Mouse (Mus musculus) limb, embryonic 13.5 days (tissue): ENCODE measurements around the gene Gsdme. TPM values are rescaled to one million over a fixed set of nuclear protein-coding genes. Genes with fewer than 3 reads are reported as not detected.

Source experiments
- ATAC-seq: fragments of 200-750 bp; cut with Nextera tagmentation; 2 replicates; pipeline ENCODE4 v1.8.0; 2017; ENCODE audit warnings: low read depth, moderate number of reproducible peaks, moderate TSS enrichment; ENCODE audit not compliant: low FRiP score
- H3K27ac ChIP-seq: fragments of 300-500 bp; sonication (generic); 2 replicates; pipeline ENCODE4 v1.5.1; 2015; ENCODE audit warnings: inconsistent platforms, mild to moderate bottlenecking, moderate library complexity
- H3K27me3 ChIP-seq: fragments of 300-500 bp; sonication (generic); 2 replicates; pipeline ENCODE4 v1.6.1; 2015; ENCODE audit warnings: mild to moderate bottlenecking, inconsistent platforms
- H3K36me3 ChIP-seq: fragments of 300-500 bp; sonication (generic); 2 replicates; pipeline ENCODE4 v1.6.1; 2015; ENCODE audit warnings: inconsistent platforms, mild to moderate bottlenecking, moderate library complexity
- H3K4me1 ChIP-seq: fragments of 300-500 bp; sonication (generic); 2 replicates; pipeline ENCODE4 v1.6.1; 2015; ENCODE audit warnings: inconsistent platforms
- H3K4me2 ChIP-seq: fragments of 300-500 bp; sonication (generic); replicated peaks from 2 replicates; pipeline ENCODE4 v1.6.1; 2015; ENCODE audit warnings: inconsistent platforms, mild to moderate bottlenecking, moderate library complexity
- H3K4me3 ChIP-seq: fragments of 300-500 bp; sonication (generic); 2 replicates; pipeline ENCODE4 v1.5.1; 2015; ENCODE audit warnings: moderate library complexity, mild to moderate bottlenecking, inconsistent platforms
- H3K9ac ChIP-seq: fragments of 300-500 bp; sonication (generic); 2 replicates; pipeline ENCODE4 v1.6.1; 2015; ENCODE audit warnings: mild to moderate bottlenecking, inconsistent platforms
- H3K9me3 ChIP-seq: fragments of 300-500 bp; sonication (generic); 2 replicates; pipeline ENCODE4 v1.6.1; 2016; ENCODE audit warnings: inconsistent platforms
- WGBS: fragments of 180-500 bp; shearing (Covaris S2); methylation state at CpG from one replicate; pipeline ENCODE4 v1.1.7; 2015; 5-methylcytosine and 5-hydroxymethylcytosine counted together
- polyA plus RNA-seq: library from polyadenylated mRNA; unstranded; fragments of >200 nt; fragmentation: Nextera tagmentation; extraction: Ambion mirVana; gene quantifications from 2 replicates; pipeline ENCODE4 v1.2.1, GENCODE M21; 2015

Gene Gsdme
- polyA plus RNA-seq, 1 experiment from 2014 or later, result 51.0 TPM

DNA sequence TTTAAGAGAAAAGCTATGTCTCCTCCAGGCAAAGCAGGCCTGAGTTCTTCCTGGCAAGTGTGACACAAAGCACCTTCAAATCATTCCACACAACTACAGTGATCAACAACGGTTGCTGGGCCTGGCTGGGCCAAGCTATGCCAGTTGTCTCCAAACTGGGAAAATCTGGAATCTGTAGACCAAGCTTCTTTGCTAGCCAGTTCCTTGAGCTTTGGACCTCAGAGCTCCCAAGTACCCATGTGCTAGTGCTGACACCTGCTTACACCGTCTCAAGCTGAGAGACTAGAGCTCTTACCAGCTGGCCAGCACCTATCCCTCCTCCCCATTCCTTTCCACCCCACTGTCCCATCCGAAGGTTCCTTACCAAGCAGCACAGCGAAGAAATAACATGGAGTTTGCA is 47.7 kb downstream of the Gsdme start:
- Histone ChIP-seq H3K9me3 (no peaks in the 10 kb centered on the region), H3K27me3 (no peaks in the 10 kb centered on the region), H3K36me3 (no peaks in the 10 kb centered on the region), H3K4me2 (no peak overlapping the region), H3K27ac (no peak overlapping the region), H3K9ac (no peak overlapping the region), H3K4me3 (no peak overlapping the region), H3K4me1 (0 out of 2 replicates have a peak, but pooled peaks cover 5% of the 10 kb centered on the region)
- WGBS, result 83% methylated on average over 4 of the region's 4 CpGs
- ATAC-seq, result no peak

DNA sequence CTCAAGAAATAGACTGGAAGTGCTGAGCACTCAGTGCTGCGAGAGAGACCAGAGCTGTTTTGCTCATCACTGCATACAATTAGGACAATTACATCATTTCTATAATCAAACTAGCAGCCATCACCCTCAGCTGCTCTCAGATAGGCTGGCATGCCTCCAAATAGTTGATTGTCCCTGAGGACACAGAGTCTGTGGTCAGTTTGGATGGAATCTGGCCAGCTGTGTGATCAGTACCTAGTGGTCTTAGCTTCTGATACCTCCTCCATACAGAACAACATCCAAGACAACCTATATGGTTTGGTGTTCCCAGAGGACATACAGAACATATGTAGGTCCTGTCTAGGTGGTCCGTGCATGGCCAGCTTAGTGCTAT is 48.3 kb downstream of the Gsdme start:
- no peak overlapping the region for H3K4me2 ChIP-seq
- no peak overlapping the region for H3K4me3 ChIP-seq
- no peaks in the 10 kb centered on the region for H3K36me3 ChIP-seq
- H3K4me1 ChIP-seq, result 0 out of 2 replicates have a peak, but pooled peaks cover 5% of the 10 kb centered on the region
- 74% methylated on average over 2 of the region's 2 CpGs for WGBS
- ATAC-seq, result no peak
- no peaks in the 10 kb centered on the region for H3K27me3 ChIP-seq
- H3K9me3 ChIP-seq, result no peaks in the 10 kb centered on the region
- no peak overlapping the region for H3K9ac ChIP-seq
- no peak overlapping the region for H3K27ac ChIP-seq

DNA sequence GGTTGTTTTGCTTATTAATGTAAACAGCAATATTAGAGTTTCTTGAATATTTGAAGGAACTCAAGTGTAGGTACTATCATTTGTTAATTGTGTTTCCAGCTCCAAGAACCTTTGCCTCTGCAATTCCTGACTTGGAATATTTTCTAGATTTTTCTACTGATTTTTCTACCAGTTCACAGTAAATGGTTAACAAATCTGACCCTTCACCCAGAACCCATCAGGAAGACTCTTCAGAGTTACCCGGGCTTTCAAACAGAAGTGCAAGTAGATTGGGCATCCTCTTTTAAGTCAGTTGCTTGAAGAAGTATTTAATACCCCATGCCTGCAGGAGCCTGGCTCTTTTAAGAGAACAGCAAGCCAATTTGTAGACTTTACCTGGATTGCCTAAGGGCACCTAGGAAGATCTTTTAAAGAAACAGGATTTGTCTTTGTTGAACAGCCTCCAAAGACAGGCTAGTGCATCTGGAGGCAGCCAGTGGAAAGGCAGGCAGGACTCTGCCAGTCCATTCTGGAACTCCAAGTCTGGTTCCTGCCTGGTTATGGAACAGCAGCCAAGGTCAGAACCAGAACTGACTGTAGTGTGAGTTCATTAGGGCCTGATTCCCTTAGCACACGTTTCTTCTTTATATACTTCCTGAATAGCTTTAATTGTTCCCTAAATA is 48.8 kb downstream of the Gsdme start:
- no peak for ATAC-seq
- no peak overlapping the region for H3K4me3 ChIP-seq
- no peak overlapping the region for H3K9ac ChIP-seq
- no peaks in the 10 kb centered on the region for H3K36me3 ChIP-seq
- H3K27me3 ChIP-seq, result no peaks in the 10 kb centered on the region
- H3K4me2 ChIP-seq, result no peak overlapping the region
- WGBS, result 41% methylated on average over 2 of the region's 2 CpGs
- H3K27ac ChIP-seq, result no peak overlapping the region
- H3K4me1 ChIP-seq, result 0 out of 2 replicates have a peak, but pooled peaks cover 5% of the 10 kb centered on the region
- no peaks in the 10 kb centered on the region for H3K9me3 ChIP-seq

DNA sequence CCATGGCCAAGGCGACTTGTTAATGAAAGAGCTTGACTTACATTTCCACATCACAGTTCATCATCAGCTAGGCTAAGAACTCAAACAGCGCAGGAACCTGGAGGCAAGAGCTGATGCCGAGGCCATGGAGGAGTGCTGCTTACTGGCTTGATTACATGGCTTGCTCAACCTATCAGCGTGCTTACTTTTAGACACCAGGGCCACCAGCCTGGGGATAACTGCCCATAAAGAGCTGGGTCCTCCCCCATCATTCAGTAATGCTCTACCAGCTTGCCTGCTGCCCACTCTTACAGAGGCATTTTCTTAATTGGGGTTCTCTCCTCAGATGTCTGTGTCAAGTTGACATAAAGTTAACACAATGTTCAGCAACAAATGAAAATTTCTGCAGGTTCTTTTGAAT is 58.6 kb downstream of the Gsdme start:
- no peaks in the 10 kb centered on the region for H3K9me3 ChIP-seq
- ATAC-seq, result no peak
- WGBS, result 74% methylated on average over 4 of the region's 4 CpGs
- peaks cover 3% of the 10 kb centered on the region; the same call in 1 of the 2 replicates for H3K36me3 ChIP-seq
- H3K27ac ChIP-seq, result no peak overlapping the region
- H3K4me2 ChIP-seq, result no peak overlapping the region
- no peak overlapping the region for H3K4me3 ChIP-seq
- no peak overlapping the region for H3K9ac ChIP-seq
- peaks cover 35% of the 10 kb centered on the region for H3K4me1 ChIP-seq
- no peaks in the 10 kb centered on the region for H3K27me3 ChIP-seq

DNA sequence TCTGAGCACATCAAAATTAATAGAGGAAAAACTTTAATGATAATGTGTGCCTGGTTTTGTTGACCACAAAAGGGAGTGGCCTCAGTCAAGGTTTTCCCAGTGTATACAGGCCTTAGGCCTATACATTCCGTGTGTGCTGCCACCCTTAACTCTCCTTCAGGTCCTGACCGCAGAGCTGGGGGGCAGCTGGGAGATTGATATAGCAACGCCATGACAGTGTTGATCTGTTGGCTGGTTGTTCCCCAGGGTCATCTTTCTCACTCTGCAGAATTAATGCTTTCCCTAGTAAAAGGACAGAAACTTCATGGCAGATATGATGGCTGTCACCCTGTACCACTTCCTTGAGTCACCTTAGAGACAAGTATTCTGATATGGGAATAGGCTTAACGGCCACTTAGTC is 59.3 kb downstream of the Gsdme start:
- Histone ChIP-seq H3K9me3 (no peaks in the 10 kb centered on the region), H3K27me3 (no peaks in the 10 kb centered on the region), H3K4me1 (peaks cover 35% of the 10 kb centered on the region), H3K27ac (no peak overlapping the region), H3K36me3 (peaks cover 3% of the 10 kb centered on the region; the same call in 1 of the 2 replicates), H3K9ac (no peak overlapping the region), H3K4me2 (no peak overlapping the region), H3K4me3 (no peak overlapping the region)
- WGBS, result 90% methylated on average over 4 of the region's 4 CpGs
- no peak for ATAC-seq

DNA sequence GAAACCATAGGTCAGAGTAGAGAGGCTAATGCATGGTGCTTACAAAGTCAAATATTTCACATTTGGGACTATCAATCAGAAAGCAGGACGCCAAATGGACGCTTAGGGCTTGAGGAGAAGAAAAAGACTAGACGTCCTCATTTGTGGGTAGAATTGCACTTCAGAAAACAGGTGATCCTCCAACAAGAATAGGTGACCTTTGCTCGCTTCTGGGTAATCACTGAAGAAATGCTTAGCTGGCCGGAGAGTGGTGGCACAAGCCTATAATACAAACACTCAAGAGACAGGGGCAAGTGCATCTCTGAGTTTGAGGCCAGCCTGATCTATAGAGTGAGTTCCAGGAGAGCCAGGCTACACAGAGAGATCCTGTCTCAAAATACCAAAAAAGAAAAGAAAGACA is 69.8 kb downstream of the Gsdme start:
- 84% methylated on average over 5 of the region's 5 CpGs for WGBS
- H3K27ac ChIP-seq, result no peak overlapping the region

DNA sequence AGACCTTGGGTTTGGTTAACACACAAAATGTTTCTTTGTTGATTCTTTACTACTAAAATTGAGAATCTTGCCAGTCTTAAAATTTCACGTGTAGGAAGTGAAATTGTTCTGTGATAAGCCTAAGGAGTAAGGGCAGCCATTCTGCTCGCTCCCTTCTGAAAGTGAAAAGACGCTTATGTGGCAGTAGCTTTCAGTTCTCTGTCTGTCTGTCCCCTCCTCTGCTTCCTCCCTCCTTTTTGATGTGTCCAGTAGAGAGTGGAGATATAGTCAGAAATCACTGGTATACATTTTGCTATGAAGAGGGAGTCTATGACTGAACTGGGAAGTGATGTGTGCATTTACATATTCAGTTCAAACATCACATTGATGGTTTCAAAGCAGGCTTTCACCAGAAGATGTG is 70.8 kb downstream of the Gsdme start:
- H3K4me1 ChIP-seq, result 0 out of 2 replicates have a peak, but pooled peaks cover 2% of the 10 kb centered on the region
- H3K4me3 ChIP-seq, result no peak overlapping the region
- no peak overlapping the region for H3K27ac ChIP-seq
- no peak for ATAC-seq
- H3K9me3 ChIP-seq, result no peaks in the 10 kb centered on the region
- H3K36me3 ChIP-seq, result peaks cover 33% of the 10 kb centered on the region
- H3K4me2 ChIP-seq, result no peak overlapping the region
- no peaks in the 10 kb centered on the region for H3K27me3 ChIP-seq
- no peak overlapping the region for H3K9ac ChIP-seq
- WGBS, result 86% methylated on average over 3 of the region's 3 CpGs

More for the DNA sequence above, 69.8 kb downstream of the Gsdme start:
- Histone ChIP-seq H3K9me3 (no peaks in the 10 kb centered on the region), H3K4me2 (no peak overlapping the region), H3K9ac (no peak overlapping the region), H3K36me3 (peaks cover 39% of the 10 kb centered on the region), H3K4me1 (0 out of 2 replicates have a peak, but pooled peaks cover 2% of the 10 kb centered on the region), H3K4me3 (no peak overlapping the region), H3K27me3 (no peaks in the 10 kb centered on the region)
- ATAC-seq, result no peak

DNA sequence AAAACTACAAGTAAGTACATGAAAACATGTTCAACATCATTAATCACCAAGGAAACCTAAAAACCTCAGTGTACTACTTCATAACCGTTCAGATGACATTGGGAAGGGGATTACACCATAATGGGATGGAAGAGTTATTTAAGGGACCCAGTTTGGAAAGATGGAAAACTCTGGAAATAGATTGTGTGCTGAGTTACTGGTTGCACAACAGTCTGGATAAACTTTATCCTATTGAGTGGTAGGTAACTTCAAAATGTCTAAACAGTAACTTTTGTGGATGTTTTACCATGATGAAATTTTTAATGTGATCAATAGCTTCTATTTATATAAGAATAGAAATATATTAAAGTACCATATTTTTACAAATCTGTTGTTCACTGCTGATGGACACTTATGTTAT is 71.5 kb downstream of the Gsdme start:
- 78% methylated on average over 1 of the region's 1 CpGs for WGBS
- no peaks in the 10 kb centered on the region for H3K9me3 ChIP-seq
- H3K27me3 ChIP-seq, result no peaks in the 10 kb centered on the region
- H3K4me2 ChIP-seq, result no peak overlapping the region
- H3K36me3 ChIP-seq, result peaks cover 27% of the 10 kb centered on the region
- H3K9ac ChIP-seq, result no peak overlapping the region
- H3K4me3 ChIP-seq, result no peak overlapping the region
- H3K27ac ChIP-seq, result no peak overlapping the region
- ATAC-seq, result no peak
- H3K4me1 ChIP-seq, result 0 out of 2 replicates have a peak, but pooled peaks cover 2% of the 10 kb centered on the region

DNA sequence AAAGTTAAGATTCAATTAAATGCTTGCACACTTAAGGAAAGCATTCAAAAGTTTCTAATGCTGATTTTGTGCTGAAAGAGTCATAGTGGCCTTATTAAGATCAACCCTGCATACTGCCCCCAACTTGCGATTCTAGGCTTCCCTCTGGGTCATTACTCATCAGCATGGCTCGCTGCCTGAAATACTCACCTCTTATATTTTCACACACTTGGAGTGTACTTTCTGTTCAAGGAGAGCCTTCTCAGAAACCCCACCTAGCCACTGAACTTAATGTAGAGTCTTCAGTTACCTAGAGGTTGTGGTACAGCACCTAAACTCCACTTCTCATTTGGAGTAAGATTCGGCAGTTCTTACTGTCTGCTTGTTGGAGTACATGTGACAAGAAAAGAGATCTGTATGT is 72.1 kb downstream of the Gsdme start:
- Histone ChIP-seq H3K9ac (no peak overlapping the region), H3K9me3 (no peaks in the 10 kb centered on the region), H3K27ac (no peak overlapping the region), H3K36me3 (peaks cover 25% of the 10 kb centered on the region), H3K4me2 (no peak overlapping the region), H3K27me3 (no peaks in the 10 kb centered on the region), H3K4me1 (0 out of 2 replicates have a peak, but pooled peaks cover 2% of the 10 kb centered on the region), H3K4me3 (no peak overlapping the region)
- ATAC-seq, result no peak
- 80% methylated on average over 3 of the region's 3 CpGs for WGBS

DNA sequence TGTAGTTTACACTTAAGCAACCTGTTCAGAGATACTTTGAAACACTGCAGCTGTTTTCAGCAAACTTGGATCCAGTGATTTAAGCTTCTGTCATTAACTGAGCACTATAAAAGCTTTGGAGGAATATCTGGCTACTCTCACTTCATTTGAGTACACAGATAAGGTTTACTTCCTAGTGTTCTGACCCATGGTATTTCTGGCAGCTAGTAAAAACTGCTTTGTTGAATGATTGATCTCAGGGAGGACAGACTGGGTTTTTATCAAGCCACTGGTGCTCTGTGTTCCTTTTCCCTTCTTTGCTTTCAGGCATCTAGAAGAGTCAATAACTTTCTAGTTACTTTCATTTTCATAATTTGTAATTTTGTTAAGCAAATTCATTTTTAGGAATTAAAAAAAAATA is 74.3 kb downstream of the Gsdme start:
- Histone ChIP-seq H3K9me3 (no peaks in the 10 kb centered on the region), H3K4me2 (no peak overlapping the region)
- ATAC-seq, result no peak

DNA sequence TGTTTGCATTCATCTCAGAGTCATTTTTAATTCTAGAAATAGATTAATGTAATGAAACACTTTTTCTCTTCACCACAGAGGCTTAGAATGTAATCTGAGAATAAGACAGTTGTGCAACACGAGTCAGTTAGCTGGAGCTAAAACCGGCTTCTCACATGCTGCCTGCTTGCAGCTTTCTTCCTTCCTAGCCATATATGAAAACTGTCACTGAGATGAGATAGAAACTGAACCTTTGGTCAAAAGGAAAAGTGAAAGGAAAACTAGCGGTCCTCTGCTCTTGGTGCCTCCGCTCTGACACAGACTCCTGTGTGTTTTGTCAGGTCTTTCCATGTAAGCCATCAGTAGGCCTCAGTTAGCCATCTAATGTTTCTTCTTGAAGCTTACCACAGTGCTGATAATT is 75.7 kb downstream of the Gsdme start:
- no peak overlapping the region for H3K9ac ChIP-seq
- H3K9me3 ChIP-seq, result no peaks in the 10 kb centered on the region
- ATAC-seq, result no peak
- 0 out of 2 replicates have a peak, but pooled peaks cover 2% of the 10 kb centered on the region for H3K4me1 ChIP-seq
- no peaks in the 10 kb centered on the region for H3K27me3 ChIP-seq
- H3K4me3 ChIP-seq, result no peak overlapping the region
- H3K27ac ChIP-seq, result no peak overlapping the region
- no peak overlapping the region for H3K4me2 ChIP-seq
- H3K36me3 ChIP-seq, result peaks cover 35% of the 10 kb centered on the region
- 72% methylated on average over 4 of the region's 4 CpGs for WGBS

More for the DNA sequence above, 74.3 kb downstream of the Gsdme start:
- Histone ChIP-seq H3K27ac (no peak overlapping the region), H3K36me3 (peaks cover 30% of the 10 kb centered on the region), H3K9ac (no peak overlapping the region), H3K4me3 (no peak overlapping the region), H3K27me3 (no peaks in the 10 kb centered on the region), H3K4me1 (0 out of 2 replicates have a peak, but pooled peaks cover 2% of the 10 kb centered on the region)

DNA sequence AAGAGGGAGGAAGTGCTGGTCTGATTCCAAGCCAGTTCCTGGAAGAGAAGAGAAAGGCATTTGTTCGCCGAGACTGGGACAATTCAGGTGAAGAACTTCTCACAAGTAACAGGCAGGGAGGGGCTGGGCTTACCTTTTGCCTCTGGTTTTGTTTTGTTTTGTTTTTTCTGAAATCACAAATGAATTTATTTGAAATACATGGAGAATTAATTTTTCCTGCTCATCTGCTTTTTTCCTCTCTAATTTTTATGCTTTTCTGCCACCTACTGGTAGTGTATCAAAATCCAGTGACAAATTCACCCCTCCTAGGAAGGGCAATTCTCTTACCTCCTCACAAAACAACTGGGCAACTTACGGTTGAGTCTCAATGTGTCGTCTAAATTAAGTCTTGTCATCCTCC is 83.5 kb downstream of the Gsdme start:
- Histone ChIP-seq H3K4me1 (no peaks in the 10 kb centered on the region), H3K36me3 (peaks cover 25% of the 10 kb centered on the region), H3K27ac (no peak overlapping the region), H3K9ac (no peak overlapping the region), H3K4me2 (no peak overlapping the region), H3K9me3 (no peaks in the 10 kb centered on the region), H3K27me3 (no peaks in the 10 kb centered on the region), H3K4me3 (no peak overlapping the region)
- WGBS, result 77% methylated on average over 4 of the region's 4 CpGs
- no peak for ATAC-seq

DNA sequence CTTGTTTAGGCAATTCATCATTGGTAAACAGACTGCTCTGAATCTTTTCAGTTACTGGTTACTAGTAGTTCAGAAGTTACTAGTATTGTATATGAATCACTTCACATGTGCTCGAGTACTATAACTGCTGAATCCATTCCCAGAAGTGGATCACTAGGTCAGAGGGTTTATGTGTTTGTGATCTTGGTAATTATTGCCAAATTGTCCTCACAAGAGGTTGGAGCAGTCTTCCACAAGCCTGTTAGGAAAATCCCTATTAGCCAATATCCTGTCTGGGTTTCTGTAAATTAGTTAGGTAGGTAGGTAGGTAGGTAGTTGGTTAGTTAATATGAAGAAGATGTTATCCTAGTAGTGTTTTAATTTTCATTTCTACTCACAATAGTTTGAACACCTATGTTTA is 87.9 kb downstream of the Gsdme start:
- 75% methylated on average over 1 of the region's 1 CpGs for WGBS
- no peak overlapping the region for H3K9ac ChIP-seq
- ATAC-seq, result no peak
- H3K9me3 ChIP-seq, result peaks cover 3% of the 10 kb centered on the region; the same call in 1 of the 2 replicates
- H3K4me2 ChIP-seq, result no peak overlapping the region
- H3K36me3 ChIP-seq, result peaks cover 14% of the 10 kb centered on the region
- no peaks in the 10 kb centered on the region for H3K27me3 ChIP-seq
- no peak overlapping the region for H3K4me3 ChIP-seq
- H3K4me1 ChIP-seq, result no peaks in the 10 kb centered on the region
- H3K27ac ChIP-seq, result no peak overlapping the region
